Mouse (Mus musculus) embryonic fibroblast, embryonic 13.5 days (primary cell): ENCODE measurements around the gene Slc8b1. TPM values are rescaled to one million over a fixed set of nuclear protein-coding genes. Genes with fewer than 3 reads are reported as not detected.

Source experiments
- H3K27ac ChIP-seq: 2 replicates; pipeline ENCODE4 v1.5.1; 2012; ENCODE audit warnings: low read length, control low read depth, inconsistent platforms; ENCODE audit not compliant: insufficient read depth
- H3K4me1 ChIP-seq: 2 replicates; pipeline ENCODE4 v1.6.1; 2011; ENCODE audit warnings: low read length; ENCODE audit not compliant: control insufficient read depth, insufficient read depth
- H3K4me3 ChIP-seq: 2 replicates; pipeline ENCODE4 v1.5.1; 2011; ENCODE audit warnings: mild to moderate bottlenecking, control low read depth, low read length; ENCODE audit not compliant: insufficient read depth
- CTCF ChIP-seq: IDR thresholded peaks from 2 replicates; pipeline ENCODE4 v1.5.1; 2011; ENCODE audit warnings: mild to moderate bottlenecking, control low read depth, low read length, moderate library complexity, borderline replicate concordance; ENCODE audit not compliant: insufficient read depth
- POLR2A ChIP-seq: IDR thresholded peaks from 2 replicates; pipeline ENCODE4 v1.6.1; 2011; ENCODE audit warnings: low read depth, mild to moderate bottlenecking, control low read depth, low read length, moderate library complexity
- polyA plus RNA-seq: library from polyadenylated mRNA; stranded (reverse); fragments of >200 nt; gene quantifications from 2 replicates; pipeline ENCODE4 v1.2.4, GENCODE M21; 2011; ENCODE audit warnings: low read depth; ENCODE audit not compliant: missing spikeins, insufficient read length

Gene Slc8b1
- polyA plus RNA-seq, 1 experiment = 7.6 TPM

- H3K4me1 ChIP-seq = no peaks in the 10 kb centered on the region
- H3K27ac ChIP-seq = no peak overlapping the region
- H3K4me3 ChIP-seq = no peak overlapping the region
- TF ChIP-seq POLR2A (no peak), CTCF (no peak)
These were observed 13.8 kb downstream of the Slc8b1 start for GRCm38 (mm10) chr5:120524736-120525135.

- no peak overlapping the region for H3K27ac ChIP-seq
These were observed 14.8 kb downstream of the Slc8b1 start for GRCm38 (mm10) chr5:120525737-120526136.

GRCm38 (mm10) chr5:120526311-120526710 lies 15.3 kb downstream of the Slc8b1 start:
- TF ChIP-seq CTCF (no peak), POLR2A (no peak)
- no peak overlapping the region for H3K4me3 ChIP-seq
- H3K27ac ChIP-seq = no peak overlapping the region
- no peaks in the 10 kb centered on the region for H3K4me1 ChIP-seq

More at GRCm38 (mm10) chr5:120525737-120526136, 14.8 kb downstream of the Slc8b1 start:
- Histone ChIP-seq H3K4me3 (no peak overlapping the region), H3K4me1 (no peaks in the 10 kb centered on the region)
- no peak for TF ChIP-seq POLR2A
- peak; percentile 48; the same call in 1 of the 2 replicates for TF ChIP-seq CTCF

- Histone ChIP-seq H3K4me3 (no peak overlapping the region), H3K27ac (no peak overlapping the region), H3K4me1 (no peaks in the 10 kb centered on the region)
- TF ChIP-seq CTCF = no peak
- no peak for TF ChIP-seq POLR2A
These were observed 16.5 kb downstream of the Slc8b1 start for GRCm38 (mm10) chr5:120527296-120527964.

- Histone ChIP-seq H3K4me1 (no peaks in the 10 kb centered on the region), H3K27ac (no peak overlapping the region), H3K4me3 (no peak overlapping the region)
- no peak for TF ChIP-seq POLR2A
- no peak for TF ChIP-seq CTCF
These were observed 20.7 kb downstream of the Slc8b1 start for GRCm38 (mm10) chr5:120531631-120532030.

GRCm38 (mm10) chr5:120534071-120534685 lies 23.2 kb downstream of the Slc8b1 start:
- TF ChIP-seq CTCF = no peak
- TF ChIP-seq POLR2A = no peak
- Histone ChIP-seq H3K4me3 (no peak overlapping the region), H3K4me1 (no peaks in the 10 kb centered on the region), H3K27ac (no peak overlapping the region)

GRCm38 (mm10) chr5:120534686-120535075 lies 23.7 kb downstream of the Slc8b1 start:
- no peak for TF ChIP-seq CTCF
- TF ChIP-seq POLR2A = no peak
- Histone ChIP-seq H3K27ac (no peak overlapping the region), H3K4me1 (no peaks in the 10 kb centered on the region), H3K4me3 (no peak overlapping the region)

GRCm38 (mm10) chr5:120536046-120536445 lies 25.1 kb downstream of the Slc8b1 start:
- no peak overlapping the region for H3K4me3 ChIP-seq
- TF ChIP-seq POLR2A (no peak), CTCF (no peak)
- no peaks in the 10 kb centered on the region for H3K4me1 ChIP-seq
- H3K27ac ChIP-seq = no peak overlapping the region

GRCm38 (mm10) chr5:120536632-120537031 lies 25.7 kb downstream of the Slc8b1 start:
- TF ChIP-seq POLR2A = no peak
- TF ChIP-seq CTCF = no peak
- H3K27ac ChIP-seq = no peak overlapping the region
- no peak overlapping the region for H3K4me3 ChIP-seq
- H3K4me1 ChIP-seq = no peaks in the 10 kb centered on the region

- no peaks in the 10 kb centered on the region for H3K4me1 ChIP-seq
- TF ChIP-seq POLR2A = no peak
- no peak for TF ChIP-seq CTCF
- no peak overlapping the region for H3K27ac ChIP-seq
- no peak overlapping the region for H3K4me3 ChIP-seq
These were observed 37.4 kb downstream of the Slc8b1 start for GRCm38 (mm10) chr5:120548236-120548850.

- H3K27ac ChIP-seq = no peak overlapping the region
- no peak overlapping the region for H3K4me3 ChIP-seq
- TF ChIP-seq CTCF (no peak), POLR2A (no peak)
- no peaks in the 10 kb centered on the region for H3K4me1 ChIP-seq
These were observed 39.2 kb downstream of the Slc8b1 start for GRCm38 (mm10) chr5:120550137-120550536.
